Mouse (Mus musculus) hindbrain, embryonic 14.5 days (tissue): ENCODE measurements around the gene Dpm3. TPM values are rescaled to one million over a fixed set of nuclear protein-coding genes. Genes with fewer than 3 reads are reported as not detected.

Experiments used
- ATAC-seq: fragments of 200-750 bp; cut with Nextera tagmentation; 2 replicates; pipeline ENCODE4 v1.8.0; 2017; ENCODE audit warnings: moderate number of reproducible peaks, mild to moderate bottlenecking, moderate TSS enrichment, moderate library complexity; ENCODE audit not compliant: low FRiP score
- DNase-seq: peaks from one replicate; pipeline ENCODE4 v3.0.0-alpha.2; 2015; ENCODE audit warnings: low spot score
- H3K27ac ChIP-seq: fragments of 300-500 bp; sonication (generic); 2 replicates; pipeline ENCODE4 v1.5.1; 2014; ENCODE audit warnings: mild to moderate bottlenecking, moderate library complexity
- H3K27me3 ChIP-seq: fragments of 300-500 bp; sonication (generic); 2 replicates; pipeline ENCODE4 v1.6.1; 2014; ENCODE audit warnings: mild to moderate bottlenecking, low read length, mixed read lengths; ENCODE audit not compliant: control insufficient read depth, insufficient read depth
- H3K36me3 ChIP-seq: fragments of 300-500 bp; sonication (generic); replicated peaks from 2 replicates; pipeline ENCODE4 v1.6.1; 2014; ENCODE audit not compliant: control insufficient read depth, insufficient read depth
- H3K4me1 ChIP-seq: fragments of 300-500 bp; sonication (generic); replicated peaks from 2 replicates; pipeline ENCODE4 v1.6.1; 2014; ENCODE audit warnings: antibody characterized with exemption, low read length, mixed read lengths; ENCODE audit not compliant: control insufficient read depth, insufficient read depth
- H3K4me2 ChIP-seq: fragments of 300-500 bp; sonication (generic); replicated peaks from 2 replicates; pipeline ENCODE4 v1.6.1; 2014; ENCODE audit warnings: mild to moderate bottlenecking, moderate library complexity
- H3K4me3 ChIP-seq: fragments of 300-500 bp; sonication (generic); replicated peaks from 2 replicates; pipeline ENCODE4 v1.5.1; 2014; ENCODE audit warnings: mild to moderate bottlenecking, low read length
- H3K9ac ChIP-seq: fragments of 300-500 bp; sonication (generic); 2 replicates; pipeline ENCODE4 v1.6.1; 2014
- H3K9me3 ChIP-seq: fragments of 300-500 bp; sonication (generic); 2 replicates; pipeline ENCODE4 v1.6.1; 2016; ENCODE audit warnings: low read length; ENCODE audit not compliant: control insufficient read depth
- WGBS: fragments of 180-500 bp; shearing (Covaris S2); extraction: QIAGEN DNeasy Blood & Tissue Kit; methylation state at CpG from one replicate; pipeline ENCODE4 v1.1.7; 2014; 5-methylcytosine and 5-hydroxymethylcytosine counted together
- microRNA counts: library from miRNA; unstranded; fragments of <30 nt; microRNA quantifications from one replicate; lab custom pipeline; 2016
- microRNA-seq: library from miRNA; unstranded; fragments of <30 nt; microRNA quantifications from one replicate; pipeline ENCODE4, GENCODE M21; 2016
- polyA plus RNA-seq: library from polyadenylated mRNA; unstranded; fragments of >200 nt; fragmentation: Nextera tagmentation; extraction: Ambion mirVana; gene quantifications from 2 replicates; pipeline ENCODE4 v1.2.1, GENCODE M21; 2014

Dpm3 gene
- polyA plus RNA-seq, 1 experiment from 2014 or later = 94.4 TPM

- no peak overlapping the region for H3K27ac ChIP-seq
- no peak for ATAC-seq
These were observed 46.6 kb downstream of the Dpm3 start for GRCm38 (mm10) chr3:89305551-89306325.

GRCm38 (mm10) chr3:89308089-89308488, 48.9 kb downstream of the Dpm3 start:
- Histone ChIP-seq H3K9me3 (no peaks in the 10 kb centered on the region), H3K27ac (no peak overlapping the region), H3K36me3 (peaks cover 5% of the 10 kb centered on the region; the same call in 1 of the 2 replicates), H3K4me1 (no peaks in the 10 kb centered on the region), H3K4me3 (no peak overlapping the region), H3K9ac (no peak overlapping the region), H3K4me2 (no peak overlapping the region), H3K27me3 (no peaks in the 10 kb centered on the region)
- peak; percentile 84 for ATAC-seq
- 4% methylated on average over 9 of the region's 9 CpGs for WGBS
- DNase-seq = peak; percentile 85

More at GRCm38 (mm10) chr3:89305551-89306325, 46.6 kb downstream of the Dpm3 start:
- Histone ChIP-seq H3K9me3 (no peaks in the 10 kb centered on the region), H3K4me2 (no peak overlapping the region), H3K4me3 (no peak overlapping the region), H3K4me1 (no peaks in the 10 kb centered on the region), H3K27me3 (no peaks in the 10 kb centered on the region), H3K9ac (no peak overlapping the region), H3K36me3 (no peaks in the 10 kb centered on the region)
- 80% methylated on average over 8 of the region's 8 CpGs for WGBS
- no peak for DNase-seq

- Histone ChIP-seq H3K4me2 (no peak overlapping the region), H3K36me3 (peaks cover 30% of the 10 kb centered on the region), H3K27ac (no peak overlapping the region), H3K27me3 (peaks cover 12% of the 10 kb centered on the region; the same call in 1 of the 2 replicates), H3K9me3 (no peaks in the 10 kb centered on the region), H3K4me1 (peaks cover 20% of the 10 kb centered on the region; the same call in 1 of the 2 replicates), H3K9ac (no peak overlapping the region), H3K4me3 (no peak overlapping the region)
- 68% methylated on average over 5 of the region's 5 CpGs for WGBS
- ATAC-seq = no peak
- DNase-seq = no peak
These were observed 55.2 kb downstream of the Dpm3 start for GRCm38 (mm10) chr3:89314340-89314739.

- H3K27me3 ChIP-seq = peaks cover 12% of the 10 kb centered on the region; the same call in 1 of the 2 replicates
- no peak overlapping the region for H3K4me2 ChIP-seq
- H3K4me1 ChIP-seq = peaks cover 24% of the 10 kb centered on the region; the same call in 1 of the 2 replicates
- no peak overlapping the region for H3K27ac ChIP-seq
- H3K9ac ChIP-seq = no peak overlapping the region
- peaks cover 30% of the 10 kb centered on the region for H3K36me3 ChIP-seq
- ATAC-seq (no peak), DNase-seq (no peak)
- 45% methylated on average over 2 of the region's 2 CpGs for WGBS
- H3K9me3 ChIP-seq = no peaks in the 10 kb centered on the region
- H3K4me3 ChIP-seq = no peak overlapping the region
These were observed 55.6 kb downstream of the Dpm3 start for GRCm38 (mm10) chr3:89314791-89315190.

GRCm38 (mm10) chr3:89315195-89315929, 56.2 kb downstream of the Dpm3 start:
- DNase-seq (peak; percentile 77), ATAC-seq (no peak)
- Histone ChIP-seq H3K4me3 (peak overlapping the region; percentile 8), H3K36me3 (peaks cover 30% of the 10 kb centered on the region), H3K9me3 (no peaks in the 10 kb centered on the region), H3K4me1 (peaks cover 29% of the 10 kb centered on the region; the same call in 1 of the 2 replicates), H3K9ac (0 out of 2 replicates have a peak overlapping the region, but pooled peaks have one; percentile 0), H3K27me3 (peaks cover 12% of the 10 kb centered on the region; the same call in 1 of the 2 replicates), H3K27ac (no peak overlapping the region), H3K4me2 (peak overlapping the region; percentile 38)
- WGBS = 6% methylated on average over 21 of the region's 26 CpGs

- peak overlapping the region; percentile 38 for H3K4me2 ChIP-seq
- peaks cover 32% of the 10 kb centered on the region; the same call in 1 of the 2 replicates for H3K4me1 ChIP-seq
- H3K36me3 ChIP-seq = peaks cover 30% of the 10 kb centered on the region
- no peak overlapping the region for H3K9ac ChIP-seq
- no peak for ATAC-seq
- H3K4me3 ChIP-seq = peak overlapping the region; percentile 8; the same call in 1 of the 2 replicates
- WGBS = 8% methylated on average over 38 of the region's 40 CpGs
- peaks cover 12% of the 10 kb centered on the region; the same call in 1 of the 2 replicates for H3K27me3 ChIP-seq
- no peak for DNase-seq
- no peaks in the 10 kb centered on the region for H3K9me3 ChIP-seq
- no peak overlapping the region for H3K27ac ChIP-seq
These were observed 57.0 kb downstream of the Dpm3 start for GRCm38 (mm10) chr3:89315930-89316831.

MicroRNA genes within 50 kb of the gene (microRNA counts, 519-probe panel; counts per million panel counts)
- microRNA mmu-miR-92b (lab: Ali Mortazavi, UCI) = 4,891 counts per million, percentile 51 among the panel's probes with 10 or more counts

Small RNA genes within 50 kb of the gene (microRNA-seq; reads per million reads assigned to microRNA genes)
- gene Mir92b = 2,494 reads per million, percentile 85 among the genes with 10 or more reads in this experiment

Other genes with a start within 250 kb of the Dpm3 start
- 95.7 and 117 TPM in 2 replicates for gene Rusc1, start 166.0 kb upstream of the Dpm3 start, polyA plus RNA-seq
- not detected in 2 replicates for gene Gm43738, start 158.3 kb upstream of the Dpm3 start, polyA plus RNA-seq
- gene Fdps, start 157.4 kb upstream of the Dpm3 start, polyA plus RNA-seq = 416 and 468 TPM in 2 replicates
- 0.11 TPM in 1 of 2 replicates, not detected in the other for gene Pklr, start 123.2 kb upstream of the Dpm3 start, polyA plus RNA-seq
- 29.9 and 36.8 TPM in 2 replicates for gene Hcn3, start 99.2 kb upstream of the Dpm3 start, polyA plus RNA-seq
- 19.0 and 19.2 TPM in 2 replicates for gene Clk2, start 94.6 kb upstream of the Dpm3 start, polyA plus RNA-seq
- gene Scamp3, start 81.9 kb upstream of the Dpm3 start, polyA plus RNA-seq = 128 and 134 TPM in 2 replicates
- gene Fam189b, start 76.2 kb upstream of the Dpm3 start, polyA plus RNA-seq = 32.9 and 33.3 TPM in 2 replicates
- 45.7 and 48.8 TPM in 2 replicates for gene Gba, start 56.4 kb upstream of the Dpm3 start, polyA plus RNA-seq
- 29.0 and 31.0 TPM in 2 replicates for gene Thbs3, start 44.2 kb upstream of the Dpm3 start, polyA plus RNA-seq
- 144 and 148 TPM in 2 replicates for gene Mtx1, start 32.3 kb upstream of the Dpm3 start, polyA plus RNA-seq
- gene Muc1, start 30.3 kb upstream of the Dpm3 start, polyA plus RNA-seq = 0.47 and 0.52 TPM in 2 replicates
- 209 and 224 TPM in 2 replicates for gene Krtcap2, start 13.4 kb upstream of the Dpm3 start, polyA plus RNA-seq
- gene Trim46, start 13.0 kb upstream of the Dpm3 start, polyA plus RNA-seq = 65.8 and 66.5 TPM in 2 replicates
- gene Slc50a1, start 11.2 kb downstream of the Dpm3 start, polyA plus RNA-seq = 36.0 and 38.8 TPM in 2 replicates
- 9.4 and 10.8 TPM in 2 replicates for gene Efna1, start 21.8 kb downstream of the Dpm3 start, polyA plus RNA-seq
- 62.5 and 70.3 TPM in 2 replicates for gene Efna3, start 63.6 kb downstream of the Dpm3 start, polyA plus RNA-seq
- gene Efna4, start 78.7 kb downstream of the Dpm3 start, polyA plus RNA-seq = 4.4 and 4.9 TPM in 2 replicates
- 40.8 and 44.0 TPM in 2 replicates for gene Adam15, start 90.6 kb downstream of the Dpm3 start, polyA plus RNA-seq
- gene Dcst2, start 102.6 kb downstream of the Dpm3 start, polyA plus RNA-seq = 0.12 and 0.21 TPM in 2 replicates
- gene Dcst1, start 105.9 kb downstream of the Dpm3 start, polyA plus RNA-seq = 0.43 and 1.1 TPM in 2 replicates
- gene Zbtb7b, start 135.4 kb downstream of the Dpm3 start, polyA plus RNA-seq = 0.46 and 1.1 TPM in 2 replicates
- not detected in 2 replicates for gene Lenep, start 143.4 kb downstream of the Dpm3 start, polyA plus RNA-seq
- 30.8 and 33.4 TPM in 2 replicates for gene Flad1, start 152.5 kb downstream of the Dpm3 start, polyA plus RNA-seq
- 94.0 and 99.4 TPM in 2 replicates for gene Cks1b, start 159.0 kb downstream of the Dpm3 start, polyA plus RNA-seq
- 12.1 and 13.9 TPM in 2 replicates for gene Shc1, start 159.1 kb downstream of the Dpm3 start, polyA plus RNA-seq
- 47.1 and 50.6 TPM in 2 replicates for gene Pygo2, start 170.9 kb downstream of the Dpm3 start, polyA plus RNA-seq
- 9.8 and 12.8 TPM in 2 replicates for gene Pbxip1, start 177.3 kb downstream of the Dpm3 start, polyA plus RNA-seq
- 117 and 121 TPM in 2 replicates for gene Pmvk, start 195.2 kb downstream of the Dpm3 start, polyA plus RNA-seq